Mouse (Mus musculus) stomach, embryonic 14.5 days (tissue): ENCODE data around the gene Zeb2. TPM values are rescaled to one million over a fixed set of nuclear protein-coding genes. Genes with fewer than 3 reads are reported as not detected.
A peak's percentile ranks its signal among the peaks of the same experiment; 100 is the strongest.

ENCODE experiments used
- ATAC-seq: fragments of 200-750 bp; cut with Nextera tagmentation; 2 replicates; pipeline ENCODE4 v1.8.0; 2017; ENCODE audit warnings: low read depth, moderate TSS enrichment; ENCODE audit not compliant: insufficient number of reproducible peaks, insufficient read depth, low FRiP score
- H3K27ac ChIP-seq: fragments of 300-500 bp; sonication (generic); 2 replicates; pipeline ENCODE4 v1.5.1; 2014; ENCODE audit warnings: mild to moderate bottlenecking, low read length, moderate library complexity, mixed read lengths
- H3K27me3 ChIP-seq: fragments of 300-500 bp; sonication (generic); 2 replicates; pipeline ENCODE4 v1.6.1; 2014; ENCODE audit warnings: low read length, control low read depth, mixed read lengths; ENCODE audit not compliant: control insufficient read depth, insufficient read depth
- H3K36me3 ChIP-seq: fragments of 300-500 bp; sonication (generic); 2 replicates; pipeline ENCODE4 v1.6.1; 2014; ENCODE audit warnings: mild to moderate bottlenecking, control low read depth, low read length, moderate library complexity, mixed read lengths; ENCODE audit not compliant: control insufficient read depth, insufficient read depth
- H3K4me1 ChIP-seq: fragments of 300-500 bp; sonication (generic); 2 replicates; pipeline ENCODE4 v1.6.1; 2014; ENCODE audit warnings: low read length, control low read depth, mixed read lengths; ENCODE audit not compliant: control insufficient read depth, insufficient read depth
- H3K4me2 ChIP-seq: fragments of 300-500 bp; sonication (generic); replicated peaks from 2 replicates; pipeline ENCODE4 v1.6.1; 2014; ENCODE audit warnings: low read depth, low read length, control low read depth
- H3K4me3 ChIP-seq: fragments of 300-500 bp; sonication (generic); 2 replicates; pipeline ENCODE4 v1.5.1; 2014; ENCODE audit warnings: low read depth, low read length, control low read depth
- H3K9ac ChIP-seq: fragments of 300-500 bp; sonication (generic); replicated peaks from 2 replicates; pipeline ENCODE4 v1.6.1; 2014; ENCODE audit warnings: low read depth, mild to moderate bottlenecking, control low read depth, low read length, moderate library complexity, mixed read lengths
- H3K9me3 ChIP-seq: fragments of 300-500 bp; sonication (generic); 2 replicates; pipeline ENCODE4 v1.6.1; 2016; ENCODE audit warnings: low read depth, low read length, control low read depth; ENCODE audit not compliant: control insufficient read depth
- WGBS: fragments of 180-500 bp; shearing (Covaris S2); extraction: QIAGEN DNeasy Blood & Tissue Kit; methylation state at CpG from one replicate; pipeline ENCODE4 v1.1.7; 2014; 5-methylcytosine and 5-hydroxymethylcytosine counted together
- polyA plus RNA-seq: library from polyadenylated mRNA; unstranded; fragments of >200 nt; fragmentation: Nextera tagmentation; extraction: Ambion mirVana; gene quantifications from 2 replicates; pipeline ENCODE4 v1.2.1, GENCODE M21; 2014

Gene Zeb2
- polyA plus RNA-seq, 1 experiment from 2014 or later: 73.2 TPM

- H3K9ac ChIP-seq: no peak overlapping the region
- no peaks in the 10 kb centered on the region for H3K27me3 ChIP-seq
- 48% methylated on average over 6 of the region's 6 CpGs for WGBS
- H3K9me3 ChIP-seq: no peaks in the 10 kb centered on the region
- no peaks in the 10 kb centered on the region for H3K4me1 ChIP-seq
- no peak overlapping the region for H3K27ac ChIP-seq
- H3K4me3 ChIP-seq: no peak overlapping the region
- H3K36me3 ChIP-seq: no peaks in the 10 kb centered on the region
- H3K4me2 ChIP-seq: no peak overlapping the region
- no peak for ATAC-seq
These were observed 12.4 kb upstream of the Zeb2 start for GRCm38 (mm10) chr2:45129556-45129955.

GRCm38 (mm10) chr2:45128696-45129095 lies 11.5 kb upstream of the Zeb2 start:
- H3K4me1 ChIP-seq: no peaks in the 10 kb centered on the region
- no peak overlapping the region for H3K9ac ChIP-seq
- no peaks in the 10 kb centered on the region for H3K9me3 ChIP-seq
- WGBS: 97% methylated on average over 2 of the region's 2 CpGs
- H3K27ac ChIP-seq: no peak overlapping the region
- ATAC-seq: no peak
- H3K4me3 ChIP-seq: no peak overlapping the region
- no peak overlapping the region for H3K4me2 ChIP-seq
- no peaks in the 10 kb centered on the region for H3K36me3 ChIP-seq
- no peaks in the 10 kb centered on the region for H3K27me3 ChIP-seq

- 86% methylated on average over 5 of the region's 5 CpGs for WGBS
- Histone ChIP-seq H3K9ac (no peak overlapping the region), H3K36me3 (no peaks in the 10 kb centered on the region), H3K4me3 (no peak overlapping the region), H3K4me2 (no peak overlapping the region), H3K27ac (no peak overlapping the region), H3K27me3 (no peaks in the 10 kb centered on the region), H3K4me1 (no peaks in the 10 kb centered on the region), H3K9me3 (no peaks in the 10 kb centered on the region)
- no peak for ATAC-seq
These were observed 9.2 kb upstream of the Zeb2 start for GRCm38 (mm10) chr2:45126401-45126800.

- Histone ChIP-seq H3K27me3 (no peaks in the 10 kb centered on the region), H3K36me3 (no peaks in the 10 kb centered on the region), H3K4me2 (no peak overlapping the region), H3K9ac (no peak overlapping the region), H3K9me3 (no peaks in the 10 kb centered on the region), H3K27ac (no peak overlapping the region), H3K4me1 (no peaks in the 10 kb centered on the region), H3K4me3 (no peak overlapping the region)
- 56% methylated on average over 4 of the region's 4 CpGs for WGBS
- ATAC-seq: no peak
These were observed 8.0 kb upstream of the Zeb2 start for GRCm38 (mm10) chr2:45125181-45125580.

GRCm38 (mm10) chr2:45123490-45123889 lies 6.3 kb upstream of the Zeb2 start:
- Histone ChIP-seq H3K9me3 (no peaks in the 10 kb centered on the region), H3K9ac (no peak overlapping the region), H3K4me2 (no peak overlapping the region), H3K27me3 (no peaks in the 10 kb centered on the region), H3K36me3 (no peaks in the 10 kb centered on the region), H3K4me3 (no peak overlapping the region), H3K27ac (no peak overlapping the region), H3K4me1 (no peaks in the 10 kb centered on the region)
- WGBS: 84% methylated on average over 5 of the region's 5 CpGs
- no peak for ATAC-seq

- Histone ChIP-seq H3K9me3 (no peaks in the 10 kb centered on the region), H3K27ac (no peak overlapping the region), H3K4me2 (0 out of 2 replicates have a peak overlapping the region, but pooled peaks have one; percentile 20), H3K4me3 (no peak overlapping the region), H3K27me3 (no peaks in the 10 kb centered on the region), H3K36me3 (no peaks in the 10 kb centered on the region), H3K9ac (no peak overlapping the region), H3K4me1 (peaks cover 3% of the 10 kb centered on the region; the same call in 1 of the 2 replicates)
- WGBS: 43% methylated on average over 3 of the region's 3 CpGs
- ATAC-seq: no peak
These were observed 926 bp upstream of the Zeb2 start for GRCm38 (mm10) chr2:45118121-45118520.

GRCm38 (mm10) chr2:45117592-45117991 lies 397 bp upstream of the Zeb2 start:
- Histone ChIP-seq H3K9me3 (no peaks in the 10 kb centered on the region), H3K27me3 (no peaks in the 10 kb centered on the region), H3K9ac (peak overlapping the region; percentile 55), H3K4me3 (peak overlapping the region; percentile 52), H3K27ac (peak overlapping the region; percentile 88; the same call in 1 of the 2 replicates), H3K4me1 (peaks cover 3% of the 10 kb centered on the region; the same call in 1 of the 2 replicates), H3K36me3 (no peaks in the 10 kb centered on the region), H3K4me2 (peak overlapping the region; percentile 77)
- ATAC-seq: no peak
- 28% methylated on average over 7 of the region's 7 CpGs for WGBS

GRCm38 (mm10) chr2:45116531-45117024 lies 617 bp downstream of the Zeb2 start:
- Histone ChIP-seq H3K9me3 (no peaks in the 10 kb centered on the region), H3K4me2 (peak overlapping the region; percentile 77), H3K4me1 (peaks cover 3% of the 10 kb centered on the region; the same call in 1 of the 2 replicates), H3K9ac (peak overlapping the region; percentile 55), H3K27me3 (no peaks in the 10 kb centered on the region), H3K27ac (peak overlapping the region; percentile 88), H3K4me3 (peak overlapping the region; percentile 52), H3K36me3 (no peaks in the 10 kb centered on the region)
- no peak for ATAC-seq
- under 1% methylated on average over 25 of the region's 25 CpGs for WGBS
